Mouse (Mus musculus) bone marrow macrophage, adult 2 months (primary cell): ENCODE measurements around the gene Crkl. TPM values are rescaled to one million over a fixed set of nuclear protein-coding genes. Genes with fewer than 3 reads are reported as not detected.

ENCODE experiments used
- H3K27ac ChIP-seq: 2 replicates; pipeline ENCODE4 v1.5.1; 2012; ENCODE audit warnings: low read depth, low read length; ENCODE audit not compliant: insufficient read depth
- H3K4me1 ChIP-seq: 2 replicates; pipeline ENCODE4 v1.6.1; 2012; ENCODE audit warnings: low read length; ENCODE audit not compliant: control insufficient read depth, insufficient read depth
- H3K4me3 ChIP-seq: 2 replicates; pipeline ENCODE4 v1.5.1; 2012; ENCODE audit warnings: mild to moderate bottlenecking, low read length, moderate library complexity; ENCODE audit not compliant: insufficient read depth
- CTCF ChIP-seq: IDR thresholded peaks from 2 replicates; pipeline ENCODE4 v1.5.1; 2012; ENCODE audit warnings: low read depth, mild to moderate bottlenecking, low read length, moderate library complexity
- POLR2A ChIP-seq: IDR thresholded peaks from 2 replicates; pipeline ENCODE4 v1.6.1; 2012; ENCODE audit warnings: mild to moderate bottlenecking, low read depth, low read length, borderline replicate concordance
- polyA plus RNA-seq: library from polyadenylated mRNA; stranded (reverse); fragments of >200 nt; gene quantifications from 2 replicates; pipeline ENCODE4 v1.2.4, GENCODE M21; 2012; ENCODE audit not compliant: missing spikeins, insufficient read depth, insufficient read length

Crkl gene
- polyA plus RNA-seq, 1 experiment = 27.4 TPM

GRCm38 (mm10) chr16:17502681-17503080 is 50.9 kb downstream of the Crkl start:
- Histone ChIP-seq H3K4me3 (no peak overlapping the region), H3K27ac (no peak overlapping the region), H3K4me1 (no peaks in the 10 kb centered on the region)
- no peak for TF ChIP-seq POLR2A
- no peak for TF ChIP-seq CTCF

- Histone ChIP-seq H3K27ac (no peak overlapping the region), H3K4me1 (peaks cover 11% of the 10 kb centered on the region), H3K4me3 (no peak overlapping the region)
- TF ChIP-seq POLR2A (no peak), CTCF (no peak)
These were observed 55.3 kb downstream of the Crkl start for GRCm38 (mm10) chr16:17507018-17507552.

DNA sequence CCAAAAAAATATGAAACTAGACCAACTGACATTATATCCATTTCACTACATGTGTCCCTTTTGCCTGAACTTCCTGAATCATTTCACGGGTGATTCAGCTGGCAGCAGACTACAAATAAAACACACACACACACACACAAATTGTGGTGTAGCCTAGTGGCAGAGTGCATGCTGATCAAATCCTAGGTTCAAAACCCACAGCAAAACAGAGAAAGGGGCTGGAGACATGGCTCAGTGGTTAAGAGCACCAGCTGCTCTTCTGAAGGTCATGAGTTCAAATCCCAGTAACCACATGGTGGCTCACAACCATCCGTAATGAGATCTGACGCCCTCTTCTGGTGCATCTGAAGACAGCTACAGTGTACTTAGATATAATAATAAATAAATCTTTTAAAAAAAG is 56.2 kb downstream of the Crkl start:
- Histone ChIP-seq H3K4me3 (peak overlapping the region; percentile 81), H3K27ac (peak overlapping the region; percentile 96), H3K4me1 (peaks cover 11% of the 10 kb centered on the region)

DNA sequence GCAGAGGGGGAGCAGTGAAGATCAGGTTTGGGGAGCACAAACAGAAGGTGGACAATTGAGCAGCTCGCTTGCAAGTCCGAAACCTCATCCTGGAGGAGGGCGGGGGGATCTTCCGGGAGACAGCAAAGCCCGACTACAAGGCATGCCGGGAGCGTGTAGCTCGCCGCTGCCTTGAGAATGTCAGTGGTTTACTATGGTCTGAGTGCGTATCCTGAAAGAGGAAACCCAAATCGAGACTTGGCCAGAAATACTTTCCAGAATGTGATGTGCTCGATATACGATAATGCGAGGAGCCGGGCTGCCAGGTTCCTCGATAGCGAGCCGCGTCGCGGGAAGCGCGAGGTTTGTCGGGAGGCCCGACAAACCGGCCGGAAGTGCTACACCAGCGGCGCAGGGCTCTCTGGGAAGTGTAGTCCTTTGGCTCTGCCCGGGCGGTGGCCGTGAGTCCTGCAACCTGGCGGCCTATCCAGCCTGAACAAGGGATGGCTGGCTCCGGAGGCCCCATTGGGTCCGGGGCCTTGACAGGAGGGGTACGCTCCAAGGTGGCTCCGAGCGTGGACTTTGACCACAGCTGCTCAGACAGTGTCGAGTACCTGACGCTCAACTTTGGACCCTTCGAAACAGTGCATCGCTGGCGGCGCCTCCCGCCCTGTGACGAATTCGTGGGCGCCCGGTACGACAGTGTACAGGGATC is 56.9 kb downstream of the Crkl start, which contains the start of gene Lztr1:
TSS of gene Lztr1 (plus strand) at position 143 of the 694 bp plus-strand sequence.
- Histone ChIP-seq H3K4me3 (peak within 1 kb of the TSS; percentile 81), H3K27ac (peak within 1 kb of the TSS; percentile 96), H3K4me1 (peaks cover 11% of the 10 kb centered on the region)
- TF ChIP-seq CTCF (no peak), POLR2A (0 out of 2 replicates have a peak, but pooled peaks have one; percentile 48)

- Histone ChIP-seq H3K4me1 (peaks cover 11% of the 10 kb centered on the region), H3K4me3 (peak overlapping the region; percentile 81), H3K27ac (no peak overlapping the region)
- TF ChIP-seq CTCF = no peak
- TF ChIP-seq POLR2A = no peak
These were observed 57.4 kb downstream of the Crkl start for GRCm38 (mm10) chr16:17509240-17509597.

- TF ChIP-seq POLR2A (no peak), CTCF (no peak)
- Histone ChIP-seq H3K27ac (no peak overlapping the region), H3K4me3 (no peak overlapping the region)
These were observed 58.4 kb downstream of the Crkl start for GRCm38 (mm10) chr16:17510143-17510542.

GRCm38 (mm10) chr16:17510686-17511085 is 58.9 kb downstream of the Crkl start:
- TF ChIP-seq CTCF = no peak
- no peak for TF ChIP-seq POLR2A
- H3K4me1 ChIP-seq = peaks cover 11% of the 10 kb centered on the region
- no peak overlapping the region for H3K27ac ChIP-seq
- H3K4me3 ChIP-seq = no peak overlapping the region

More at GRCm38 (mm10) chr16:17510143-17510542, 58.4 kb downstream of the Crkl start:
- H3K4me1 ChIP-seq = peaks cover 11% of the 10 kb centered on the region

DNA sequence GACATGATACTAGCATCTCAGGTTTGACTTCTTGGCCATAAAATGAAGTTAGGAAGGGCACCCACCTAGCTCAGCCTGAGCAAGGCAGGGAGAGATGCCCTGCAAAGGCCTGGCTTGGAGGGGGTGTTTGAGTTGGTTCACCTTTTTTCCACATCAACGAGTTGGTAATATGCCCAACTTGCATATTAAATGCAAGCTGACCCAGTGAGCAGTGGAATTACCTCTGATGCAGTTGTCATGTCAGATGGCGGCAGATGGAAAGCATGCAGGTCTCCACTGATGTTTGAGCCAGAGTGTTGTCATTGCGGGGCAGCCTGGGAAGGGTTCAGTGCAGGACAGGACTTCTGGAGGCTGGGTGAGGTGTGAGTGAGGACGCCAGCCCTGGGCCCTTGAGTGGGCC is 59.6 kb downstream of the Crkl start:
- Histone ChIP-seq H3K27ac (no peak overlapping the region), H3K4me1 (peaks cover 11% of the 10 kb centered on the region), H3K4me3 (no peak overlapping the region)
- TF ChIP-seq POLR2A (no peak), CTCF (no peak)

DNA sequence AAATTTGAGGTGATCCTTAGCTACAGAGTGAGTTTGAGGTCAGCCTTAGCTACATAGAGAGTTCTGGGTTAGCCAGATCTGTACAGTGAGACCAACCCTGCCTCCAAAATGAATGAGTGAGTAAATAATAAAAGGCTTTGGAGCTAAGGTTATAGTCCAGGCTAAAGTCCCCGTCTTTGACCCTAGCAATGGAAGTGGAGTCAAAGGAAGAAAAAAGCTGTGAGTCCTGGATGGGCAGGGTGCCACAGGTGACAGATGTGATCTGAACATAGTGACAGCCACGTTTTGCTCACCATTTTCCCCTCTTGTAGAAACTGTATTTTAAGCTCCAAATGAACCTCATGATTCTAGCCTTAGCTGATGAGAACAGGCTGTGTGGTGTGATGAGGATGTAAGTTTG is 67.1 kb downstream of the Crkl start:
- TF ChIP-seq POLR2A (no peak), CTCF (no peak)

GRCm38 (mm10) chr16:17524156-17524555 is 72.4 kb downstream of the Crkl start:
- TF ChIP-seq CTCF (no peak), POLR2A (no peak)
- no peak overlapping the region for H3K27ac ChIP-seq
- no peak overlapping the region for H3K4me3 ChIP-seq
- H3K4me1 ChIP-seq = no peaks in the 10 kb centered on the region

More for the DNA sequence above, 67.1 kb downstream of the Crkl start:
- H3K4me3 ChIP-seq = no peak overlapping the region
- H3K27ac ChIP-seq = no peak overlapping the region
- H3K4me1 ChIP-seq = no peaks in the 10 kb centered on the region
